In genomic region chr3:27871371-27871770, GRCm38 (mm10) we compare ENCODE assay signal across 31 mouse cellular contexts. TPM values are rescaled to one million over a fixed set of nuclear protein-coding genes. Genes with fewer than 3 reads are reported as not detected.
A peak's percentile ranks its signal among the peaks of the same experiment; 100 is the strongest.
DNase-seq lines count a peak whose midpoint lies in the region; ATAC-seq and TF ChIP-seq lines count a peak whose summit lies in the region.
"Had no signal": no experiment of that assay in that cellular context is flagged by ENCODE, and none has a peak within 500 bp of the region (broad histone marks: within the 10 kb centered on the region; RNA-seq: fewer than 3 reads in every experiment).

No protein-coding gene starts in this region.

- H3K27ac ChIP-seq in lung, embryonic 14.5 days (ENCODE audit: low read depth): no peak overlapping the region
- no peak overlapping the region for H3K27ac ChIP-seq in stomach, postnatal 0 days (replicated peaks)
- H3K27ac ChIP-seq: forebrain, embryonic 13.5 days; hindbrain, embryonic 14.5 days; left cerebral cortex, adult 2 months; limb, embryonic 13.5 days; liver, embryonic 13.5 days; macrophage; midbrain, embryonic 13.5 days; neural tube, embryonic 13.5 days; stomach, embryonic 15.5 days had no signal

- WGBS in lung, embryonic 14.5 days: 62% methylated on average over 4 of the region's 4 CpGs
- 65% methylated on average over 4 of the region's 4 CpGs for WGBS in stomach, postnatal 0 days

- no peaks in the 10 kb centered on the region for H3K27me3 ChIP-seq in lung, embryonic 14.5 days (ENCODE audit: insufficient read depth, low read length)
- no peaks in the 10 kb centered on the region for H3K27me3 ChIP-seq in stomach, postnatal 0 days (ENCODE audit: control insufficient read depth, insufficient read depth, low read length)
- H3K27me3 ChIP-seq: forebrain, embryonic 13.5 days; limb, embryonic 13.5 days; liver, embryonic 13.5 days; midbrain, embryonic 13.5 days; neural tube, embryonic 13.5 days; stomach, embryonic 15.5 days had no signal

- DNase-seq in kidney, postnatal 10 days: peak; percentile 2
- DNase-seq in kidney, adult 8-10 months: no peak
- DNase-seq in lung, embryonic 14.5 days: peak; percentile 61
- DNase-seq in lung, postnatal 10 days: peak; percentile 76
- DNase-seq in stomach, postnatal 0 days (ENCODE audit: low spot score): peak; percentile 10
- DNase-seq in thymus, postnatal 0 days (ENCODE audit: low spot score): no peak
- no peak for DNase-seq in retina, embryonic 14.5 days (ENCODE audit: low spot score)
- DNase-seq: adrenal gland, adult 2 months; adrenal gland, postnatal 36 days; B cell, adult 2 months; cerebellum, adult 2 months; cerebellum, postnatal 14 days; gastrocnemius, postnatal 10 days; heart, postnatal 4 days; kidney, adult 2 months; kidney, postnatal 14 days; liver, embryonic 13.5 days; retina, postnatal 1 day; right cerebral cortex, postnatal 14 days; thymus, postnatal 36 days had no signal

- no peaks in the 10 kb centered on the region for H3K4me1 ChIP-seq in lung, embryonic 14.5 days (ENCODE audit: insufficient read depth)
- H3K4me1 ChIP-seq in stomach, postnatal 0 days (replicated peaks; ENCODE audit: control insufficient read depth, insufficient read depth): no peaks in the 10 kb centered on the region
- H3K4me1 ChIP-seq: forebrain, embryonic 13.5 days; limb, embryonic 13.5 days; liver, embryonic 13.5 days; neural tube, embryonic 13.5 days; stomach, embryonic 15.5 days had no signal

- no peak for TF ChIP-seq CTCF in lung, embryonic 14.5 days (IDR thresholded peaks at IDR 0.05; ENCODE audit: low read depth)
- TF ChIP-seq CTCF in stomach, postnatal 0 days (IDR thresholded peaks at IDR 0.05; ENCODE audit: low read depth): no peak

- no peak overlapping the region for H3K4me2 ChIP-seq in lung, embryonic 14.5 days
- H3K4me2 ChIP-seq in stomach, postnatal 0 days (replicated peaks; ENCODE audit: low read depth): no peak overlapping the region
- H3K4me2 ChIP-seq: forebrain, embryonic 13.5 days; hindbrain, embryonic 14.5 days; limb, embryonic 13.5 days; liver, embryonic 13.5 days; midbrain, embryonic 13.5 days; neural tube, embryonic 13.5 days; stomach, embryonic 15.5 days had no signal

- no peaks in the 10 kb centered on the region for H3K36me3 ChIP-seq in lung, embryonic 14.5 days (ENCODE audit: insufficient read depth)
- no peaks in the 10 kb centered on the region for H3K36me3 ChIP-seq in stomach, postnatal 0 days (ENCODE audit: control insufficient read depth, insufficient read depth, low read length)
- H3K36me3 ChIP-seq: limb, embryonic 13.5 days; liver, embryonic 13.5 days; midbrain, embryonic 13.5 days; neural tube, embryonic 13.5 days; stomach, embryonic 15.5 days had no signal

- H3K4me3 ChIP-seq in lung, embryonic 14.5 days (ENCODE audit: low read depth, low read length): no peak overlapping the region
- H3K4me3 ChIP-seq in stomach, postnatal 0 days (ENCODE audit: low read depth, low read length): no peak overlapping the region
- H3K4me3 ChIP-seq: forebrain, embryonic 13.5 days; left cerebral cortex, adult 2 months; limb, embryonic 13.5 days; liver, embryonic 13.5 days; midbrain, embryonic 13.5 days; neural tube, embryonic 13.5 days; stomach, embryonic 15.5 days had no signal

- no peak for TF ChIP-seq EP300 in stomach, postnatal 0 days (optimal IDR thresholded peaks at IDR 0.05)

- H3K9me3 ChIP-seq in lung, embryonic 14.5 days (ENCODE audit: low read depth, low read length): no peaks in the 10 kb centered on the region
- H3K9me3 ChIP-seq in stomach, postnatal 0 days (ENCODE audit: control insufficient read depth, low read length): no peaks in the 10 kb centered on the region
- H3K9me3 ChIP-seq: forebrain, embryonic 13.5 days; limb, embryonic 13.5 days; liver, embryonic 13.5 days; midbrain, embryonic 13.5 days; neural tube, embryonic 13.5 days; stomach, embryonic 15.5 days had no signal

- no peak overlapping the region for H3K9ac ChIP-seq in lung, embryonic 14.5 days
- no peak overlapping the region for H3K9ac ChIP-seq in stomach, postnatal 0 days (ENCODE audit: low read length)
- H3K9ac ChIP-seq: forebrain, embryonic 13.5 days; hindbrain, embryonic 14.5 days; limb, embryonic 13.5 days; liver, embryonic 13.5 days; midbrain, embryonic 13.5 days; neural tube, embryonic 13.5 days; stomach, embryonic 15.5 days had no signal

- ATAC-seq in lung, embryonic 14.5 days (ENCODE audit: insufficient read depth): peak; percentile 65
- ATAC-seq in stomach, postnatal 0 days (ENCODE audit: low FRiP score, low TSS enrichment): no peak
- ATAC-seq: forebrain, embryonic 13.5 days; inflammation-experienced regulatory T-cells, adult 6 months; midbrain, embryonic 13.5 days had no signal

RNA-seq across cellular contexts. Expression of gene Tmem212, which starts 24.8 kb away (rescaled TPM):
- not detected in 2 replicates for polyA plus RNA-seq in lung, embryonic 14.5 days (2014; fragmentation: Nextera tagmentation; extraction: Ambion mirVana)
- polyA plus RNA-seq in stomach, postnatal 0 days (2015; fragmentation: Nextera tagmentation; extraction: Ambion mirVana): not detected in 2 replicates
- 1.2 and 1.3 TPM in 2 replicates for polyA plus RNA-seq in thymus, postnatal 0 days (2015; fragmentation: Nextera tagmentation; extraction: Ambion mirVana)
- polyA plus RNA-seq: adrenal gland, adult 2 months; brain, embryonic 14.5 days; forebrain, embryonic 13.5 days; heart, embryonic 16.5 days; hindbrain, embryonic 14.5 days; inflammation-experienced regulatory T-cells, adult 6 months; kidney, adult 2 months; limb, embryonic 13.5 days; liver, embryonic 13.5 days; macrophage; midbrain, embryonic 13.5 days; neural tube, embryonic 13.5 days; stomach, embryonic 15.5 days had no signal

Comparison
In these comparisons a context has a peak if more than half of its experiments do, and no peak if none do; other contexts are left out.
1. DNase-seq: peak in kidney, postnatal 10 days (single experiment), lung, embryonic 14.5 days (single experiment), lung, postnatal 10 days (single experiment) and stomach, postnatal 0 days (single experiment); none in kidney, adult 8-10 months (0 of 2), thymus, postnatal 0 days (single experiment) and retina, embryonic 14.5 days (single experiment).